Mouse (Mus musculus): ENCODE measurements around the gene Ccdc96.

Gene Ccdc96

DNA sequence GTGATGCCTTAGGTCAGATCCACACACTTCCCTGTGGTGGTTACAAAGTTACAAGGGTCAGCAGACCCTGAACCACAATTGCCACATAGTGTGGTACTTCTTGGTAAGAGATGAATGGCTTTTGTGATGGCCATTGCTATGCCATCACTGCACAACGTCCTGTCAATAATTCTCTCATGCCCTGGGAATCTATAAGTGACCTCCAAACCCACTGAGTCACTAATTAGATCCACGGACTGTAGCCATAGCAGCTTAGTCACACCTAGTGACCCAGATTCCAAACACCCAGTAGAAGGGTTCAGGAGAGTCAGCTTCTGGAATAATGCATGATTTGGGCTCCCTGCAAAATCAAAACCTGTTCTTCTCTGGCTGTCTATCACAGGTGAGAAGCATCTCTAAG is 40.8 kb downstream of the Ccdc96 start:
- DNase-seq (ENCODE audit: low spot score in 2 of 2) = no peak

DNA sequence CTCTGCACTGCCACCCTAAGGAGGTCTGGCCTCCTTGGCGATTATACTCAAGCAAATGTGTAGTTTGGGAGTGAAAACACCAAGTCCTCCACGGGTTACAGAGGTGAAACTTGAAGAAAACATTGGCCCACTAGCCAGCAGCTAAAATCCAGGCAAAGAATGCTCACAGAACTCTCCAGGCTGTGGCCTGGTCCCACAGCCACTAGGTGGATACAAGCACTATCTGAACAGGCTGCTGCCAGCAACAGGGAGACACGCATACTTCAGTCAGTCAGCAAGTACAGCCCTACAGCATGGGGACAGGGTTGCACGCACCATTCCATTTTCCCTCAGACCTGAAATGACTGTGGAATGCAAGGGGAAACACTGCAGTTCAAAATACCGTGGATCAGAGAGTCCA is 41.9 kb downstream of the Ccdc96 start:
- DNase-seq (ENCODE audit: low spot score in 2 of 2) = no peak

DNA sequence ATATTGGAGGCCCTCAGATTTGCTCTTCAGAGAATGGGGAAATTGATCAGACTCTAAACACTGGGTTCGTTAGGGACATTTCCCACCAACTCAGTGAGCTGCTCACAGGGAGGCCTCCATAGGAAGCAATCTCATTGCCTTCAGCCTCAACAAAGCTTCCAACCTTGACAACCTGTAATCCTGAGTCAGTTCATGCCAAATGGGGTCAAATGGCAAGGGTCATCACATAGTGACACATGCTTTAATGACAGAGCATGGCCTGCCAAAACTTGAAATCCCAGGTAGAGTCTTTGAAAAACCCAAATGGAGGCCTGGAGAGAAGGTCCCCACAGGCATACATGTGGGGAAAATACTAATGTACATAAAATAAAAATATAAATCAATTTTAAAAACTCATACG is 42.5 kb downstream of the Ccdc96 start:
- no peak for DNase-seq (ENCODE audit: low spot score in 2 of 2)

DNA sequence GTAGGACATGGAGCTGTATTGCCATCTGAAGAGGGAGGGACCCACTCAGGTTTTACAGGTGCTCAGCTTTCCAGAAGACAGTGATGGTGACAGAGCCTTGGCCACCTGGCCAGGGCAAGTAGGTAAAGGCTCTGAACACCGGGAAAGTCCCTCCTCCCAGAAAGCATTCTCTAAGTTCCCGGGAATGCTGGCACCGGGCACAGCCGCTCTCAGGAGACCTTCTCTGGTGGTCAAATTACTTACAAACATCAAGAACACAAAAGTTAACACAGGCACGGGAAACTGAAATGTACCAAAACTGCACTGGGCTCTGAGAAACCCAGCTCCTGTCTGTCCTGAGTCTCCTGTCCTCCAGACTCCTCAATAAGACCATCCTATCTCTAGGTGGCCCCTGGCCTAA is 45.3 kb downstream of the Ccdc96 start:
- DNase-seq (ENCODE audit: low spot score in 2 of 2) = no peak

DNA sequence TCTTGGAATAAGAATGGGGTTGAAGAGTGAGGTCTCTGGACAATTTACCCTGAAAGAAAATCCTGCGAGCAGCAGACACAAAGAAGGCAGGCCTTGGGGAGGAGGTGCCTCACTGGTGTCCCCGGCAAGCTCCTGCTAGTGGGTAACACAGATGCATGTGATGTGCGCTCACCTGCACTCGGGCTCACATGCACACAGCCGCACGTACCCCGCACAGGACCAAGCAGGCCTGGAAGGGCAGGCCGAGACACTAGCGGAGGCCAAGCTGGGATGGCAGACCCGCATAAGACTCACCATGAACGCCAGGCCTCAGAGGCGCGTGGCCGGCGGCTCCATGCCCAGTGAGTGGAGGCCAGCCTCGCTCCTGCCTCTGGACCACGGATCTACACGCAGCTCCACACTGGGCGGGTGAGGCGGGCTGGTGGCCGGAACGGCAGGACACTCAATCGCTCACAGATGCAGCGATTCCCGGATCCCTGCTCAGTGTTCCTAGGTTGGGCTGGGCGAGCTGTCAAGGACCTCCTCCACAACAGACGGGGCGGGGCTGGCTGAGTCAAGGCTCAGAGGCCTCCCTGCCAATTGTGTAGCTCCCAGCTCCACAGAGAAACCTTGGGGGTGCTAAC is 45.9 kb downstream of the Ccdc96 start:
- DNase-seq (ENCODE audit: low spot score in 2 of 2) = peak; percentile 84 to 95

DNA sequence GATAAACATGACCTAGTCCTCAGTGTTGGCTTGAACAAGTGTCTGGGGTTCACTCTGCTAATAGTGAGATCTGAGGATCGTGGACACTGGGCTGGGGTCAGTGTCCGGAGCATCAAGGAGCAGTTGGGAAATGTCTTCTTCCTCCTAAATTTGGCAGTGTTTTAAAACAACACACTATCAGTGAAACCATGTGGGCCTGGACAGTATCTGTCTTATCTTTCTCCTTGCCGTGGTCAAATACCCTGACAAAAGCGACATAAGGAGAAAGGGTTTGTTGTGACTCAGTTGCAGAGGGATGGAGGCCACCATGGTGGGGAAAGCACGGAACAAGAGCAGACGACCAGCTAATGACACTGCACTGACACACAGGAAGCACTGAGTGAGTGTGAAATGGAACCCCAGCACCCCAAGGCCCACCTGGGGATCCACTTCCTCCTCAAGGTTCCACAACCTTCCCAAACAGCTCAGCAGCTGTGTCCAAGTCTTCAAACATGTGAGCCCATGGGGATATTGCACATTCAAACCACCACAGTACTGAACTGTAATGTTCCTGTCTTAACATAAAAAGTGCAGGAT is 50.2 kb downstream of the Ccdc96 start:
- no peak for DNase-seq (ENCODE audit: low spot score in 2 of 2)

DNA sequence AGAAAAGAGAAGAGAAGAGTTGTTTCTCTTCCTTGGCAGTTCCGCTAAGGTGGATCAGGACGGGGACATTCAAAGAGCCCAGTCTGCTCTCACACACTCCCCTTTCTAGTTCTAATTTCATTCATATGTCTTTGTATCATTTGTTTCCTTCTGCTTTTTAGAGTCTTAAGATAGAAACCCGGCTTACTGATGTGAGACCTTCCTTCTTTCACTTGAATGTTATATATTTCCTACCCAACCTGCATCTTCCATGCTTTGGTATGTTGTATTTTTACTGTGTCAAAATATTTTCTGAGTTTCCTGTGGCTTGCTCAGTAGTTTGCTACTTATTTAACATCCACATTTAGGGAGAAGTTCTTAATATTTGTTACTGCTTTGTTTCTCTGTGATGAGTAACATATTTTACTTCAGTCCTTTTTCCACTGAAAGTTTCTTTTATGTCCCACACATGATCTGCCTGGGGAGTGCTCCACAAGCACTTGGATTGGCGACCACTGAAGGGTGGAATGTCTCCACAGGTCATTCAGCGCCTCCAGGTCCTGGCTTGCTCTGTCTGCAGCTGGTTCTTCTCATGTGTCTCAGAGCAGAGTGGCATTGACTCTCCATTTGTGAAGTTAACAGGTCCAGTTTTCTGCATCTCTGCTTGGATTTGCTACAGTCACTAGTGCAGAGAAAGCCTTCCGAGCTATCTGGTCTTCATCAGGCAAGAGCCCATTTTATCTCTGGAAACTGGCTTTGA is 51.2 kb downstream of the Ccdc96 start:
- no peak for DNase-seq (ENCODE audit: low spot score in 2 of 2)

DNA sequence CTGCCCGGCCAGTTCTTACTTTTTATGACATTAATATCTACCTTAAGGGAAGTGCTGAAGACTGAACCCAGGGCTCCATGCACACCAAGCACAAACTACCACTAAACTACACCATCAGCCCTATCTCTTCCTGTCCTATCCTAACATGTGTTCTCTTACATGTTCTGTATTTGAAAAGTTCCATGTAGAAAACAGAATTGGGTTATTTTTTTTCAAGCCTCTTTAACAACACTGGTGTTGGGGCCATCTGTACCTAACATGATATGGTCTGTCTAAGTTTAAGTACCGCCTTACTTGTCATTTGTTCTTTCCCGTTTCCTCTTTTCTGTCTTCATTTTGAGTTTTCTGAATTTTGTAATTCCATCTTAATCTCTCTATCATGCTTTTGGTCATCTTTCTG is 52.0 kb downstream of the Ccdc96 start:
- DNase-seq (ENCODE audit: low spot score in 2 of 2) = no peak

Data from left cerebral cortex, adult 9 months (tissue).